Mouse (Mus musculus) CD8-positive naive resting alpha-beta T cell, adult 57 days (primary cell): ENCODE measurements around the gene Caln1. TPM values are rescaled to one million over a fixed set of nuclear protein-coding genes. Genes with fewer than 3 reads are reported as not detected.

Source experiments
- total RNA-seq: library from RNA; stranded (reverse); gene quantifications from one replicate; pipeline ENCODE4 v1.2.4, GENCODE M21; 2023

Gene Caln1
- total RNA-seq = not detected

DNA sequence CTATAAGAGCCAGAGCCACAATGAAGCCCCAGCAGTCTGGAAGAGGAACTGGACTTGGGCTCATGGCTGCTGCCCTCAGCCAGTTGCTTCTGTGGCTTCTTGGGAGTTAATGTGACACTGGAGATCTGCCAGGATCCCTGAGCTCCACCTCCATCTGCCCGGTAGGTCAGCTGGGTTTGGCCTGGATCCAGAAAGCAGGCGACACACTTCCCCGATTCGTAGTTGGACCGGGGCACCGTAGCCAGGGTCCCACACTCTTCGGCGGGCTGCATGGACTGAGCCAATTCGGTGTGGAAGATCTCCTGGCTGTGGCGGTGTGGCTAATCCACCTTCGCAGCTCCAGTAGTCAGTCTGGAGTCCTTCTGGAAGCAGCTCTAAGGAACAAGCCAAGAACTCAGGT lies at the start of gene Caln1:
Gene Caln1, plus strand, starts transcription at position 219 of the 400 bp plus-strand sequence.

GRCm38 (mm10) chr5:130384222-130384912 lies 15.1 kb downstream of the Caln1 start, which contains the start of gene A330070K13Rik:
TSS of gene A330070K13Rik (minus strand) at chr5:130384631.

Other genes with a start within 250 kb of the Caln1 start
- 2.0 TPM for gene Kctd7, start 224.6 kb upstream of the Caln1 start, total RNA-seq
- 35.2 TPM for gene Rabgef1, start 197.7 kb upstream of the Caln1 start, total RNA-seq
- 56.8 TPM for gene Tmem248, start 152.4 kb upstream of the Caln1 start, total RNA-seq
- 93.7 TPM for gene Sbds, start 113.9 kb upstream of the Caln1 start, total RNA-seq
- gene Tyw1, start 113.8 kb upstream of the Caln1 start, total RNA-seq = 25.7 TPM
- not detected for gene A330070K13Rik, start 15.2 kb downstream of the Caln1 start, total RNA-seq